Mouse (Mus musculus) neutrophil, adult 5-6 weeks (primary cell): ENCODE results near the gene Rapgef1. TPM values are rescaled to one million over a fixed set of nuclear protein-coding genes. Genes with fewer than 3 reads are reported as not detected.

Experiments used
- ATAC-seq: fragments of 151-379, 151-347 bp; 2 replicates; pipeline ENCODE4 v1.8.0; 2017; ENCODE audit warnings: mild to moderate bottlenecking, moderate TSS enrichment; ENCODE audit not compliant: insufficient number of reproducible peaks, poor library complexity, low FRiP score, severe bottlenecking; ENCODE audit errors: extremely low read depth
- total RNA-seq: library from RNA; stranded (forward); fragments of 200-1000 nt; gene quantifications from 2 replicates; pipeline ENCODE4 v1.2.3, GENCODE M21; 2017

The Rapgef1 gene
- total RNA-seq: 74.8 and 93.5 TPM in 2 replicates

DNA sequence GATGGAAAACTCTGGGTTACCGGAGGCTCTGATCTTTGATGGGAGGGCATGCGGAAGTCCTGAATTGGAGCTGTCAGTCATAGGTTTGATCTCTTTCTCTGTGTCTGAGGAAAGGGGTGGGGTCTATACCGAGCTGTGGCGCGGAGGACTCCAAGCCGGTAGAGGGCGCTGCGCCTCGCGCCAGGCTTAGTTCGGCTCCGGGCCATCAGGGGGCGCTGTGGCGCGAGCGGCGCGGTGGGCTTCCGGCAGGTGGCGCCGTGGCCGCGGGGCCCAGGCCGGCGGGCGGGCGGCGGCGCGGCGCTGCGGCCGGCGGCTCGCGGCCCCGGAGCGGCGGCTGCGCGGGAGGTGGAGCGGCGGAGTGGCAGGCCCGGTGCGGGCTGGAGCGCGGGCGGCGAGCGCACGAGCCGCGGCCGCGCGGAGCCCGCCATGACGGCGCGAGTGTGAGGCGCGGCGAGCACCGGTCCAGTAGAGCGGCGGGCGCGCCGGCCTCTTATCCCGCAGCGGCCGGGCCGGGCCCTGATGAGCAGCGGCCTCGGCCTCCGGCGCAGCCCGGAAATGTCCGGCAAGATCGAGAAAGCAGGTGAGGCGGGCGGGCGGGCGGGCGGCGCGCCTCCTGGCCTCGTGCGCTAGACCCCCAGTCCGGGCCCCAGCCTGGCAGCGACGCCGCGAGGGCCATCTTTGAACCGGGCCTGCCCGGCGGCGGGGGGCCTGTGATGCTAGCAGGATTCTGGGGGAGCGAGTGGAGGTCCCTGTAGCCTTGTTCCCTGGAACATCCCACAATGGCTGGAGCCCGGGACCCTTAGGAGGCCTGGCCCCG lies at the start of gene Rapgef1:
Gene Rapgef1, plus strand, starts transcription at position 237 of the 817 bp plus-strand sequence.
- peak; percentile 71 for ATAC-seq

DNA sequence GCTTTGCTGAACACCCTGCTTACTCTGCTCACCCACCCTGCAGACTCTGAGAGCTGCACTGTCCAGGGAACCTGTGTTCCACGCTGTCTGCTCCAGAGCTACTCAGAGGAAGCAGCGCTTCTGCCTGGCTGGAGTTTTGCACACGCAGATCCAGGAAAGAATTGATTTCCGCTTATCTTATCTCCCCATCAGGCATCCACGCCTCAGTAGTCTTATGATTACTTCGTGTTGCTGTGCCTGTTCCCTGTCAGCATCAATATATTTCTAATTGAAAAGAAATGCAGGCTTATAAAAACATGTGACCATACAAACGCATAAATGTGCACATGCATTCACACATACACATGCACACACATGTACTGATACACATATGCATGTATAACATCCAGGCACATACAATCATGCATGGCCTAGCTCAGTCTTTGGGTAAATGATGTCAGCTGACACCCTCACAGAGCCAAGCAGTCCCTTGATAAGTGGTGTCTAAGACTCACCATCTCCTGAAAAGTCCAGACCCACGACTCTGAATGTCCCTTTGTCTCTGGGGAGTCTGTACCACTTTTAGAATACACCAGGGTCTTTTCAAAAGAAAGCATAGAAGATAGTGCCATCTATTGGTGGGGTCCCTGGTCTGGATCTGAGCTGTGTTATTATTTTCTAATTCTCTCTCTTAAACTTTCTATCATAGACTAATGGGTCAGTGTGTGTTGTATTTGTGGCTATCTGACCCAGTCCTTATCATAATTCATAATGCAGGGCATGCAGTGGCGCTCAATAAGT lies 47.4 kb upstream of the Rapgef1 start:
- no peak for ATAC-seq

DNA sequence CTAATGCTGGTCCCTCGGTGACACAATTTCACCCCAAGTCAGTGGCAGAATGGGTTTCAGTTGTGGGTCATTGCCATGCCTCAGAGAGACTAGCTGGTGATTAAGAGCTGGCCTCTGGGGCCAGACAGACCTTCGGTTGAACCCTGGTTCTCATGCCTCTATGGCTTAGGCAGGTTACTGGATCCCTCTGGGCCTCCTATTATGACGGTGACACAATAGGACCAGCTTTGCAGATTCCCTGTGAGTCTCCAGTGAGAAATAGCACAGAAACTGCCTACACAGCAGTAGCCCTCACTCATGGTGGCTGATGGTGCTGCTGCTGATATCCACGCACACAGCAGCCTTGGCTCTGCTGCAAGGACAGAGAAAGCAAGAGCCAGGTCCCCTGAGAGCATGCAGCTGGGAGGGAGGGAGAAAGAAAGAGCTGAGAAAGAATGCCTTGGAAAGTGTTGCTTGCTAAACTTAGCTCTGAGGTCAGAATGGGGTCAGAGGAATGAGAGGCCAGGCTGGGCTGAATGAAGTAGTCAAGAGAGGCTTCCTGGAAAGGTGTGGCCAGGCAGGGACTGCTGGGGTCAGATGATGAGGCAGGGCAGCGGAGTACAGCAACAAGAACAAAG lies 46.6 kb upstream of the Rapgef1 start:
- ATAC-seq: no peak

DNA sequence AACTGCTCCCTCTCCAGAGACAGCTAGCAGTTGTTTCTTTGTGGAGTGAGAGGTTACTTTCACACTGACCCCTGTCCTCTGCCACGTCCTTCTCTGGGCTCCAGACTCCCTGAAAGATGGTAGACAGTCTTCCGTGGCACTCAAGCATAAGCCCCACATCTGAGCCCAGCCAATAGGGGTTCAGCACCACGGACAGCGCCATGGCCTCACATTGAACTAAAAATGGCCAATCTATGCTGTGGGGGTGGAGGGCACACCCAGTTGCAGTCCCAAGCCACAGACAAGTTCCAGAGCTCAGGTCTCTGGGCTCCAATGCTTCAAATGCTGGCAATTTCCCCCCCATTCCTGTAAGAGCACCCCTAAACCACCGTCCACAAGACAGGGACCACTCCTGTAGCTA lies 45.9 kb upstream of the Rapgef1 start:
- no peak for ATAC-seq

DNA sequence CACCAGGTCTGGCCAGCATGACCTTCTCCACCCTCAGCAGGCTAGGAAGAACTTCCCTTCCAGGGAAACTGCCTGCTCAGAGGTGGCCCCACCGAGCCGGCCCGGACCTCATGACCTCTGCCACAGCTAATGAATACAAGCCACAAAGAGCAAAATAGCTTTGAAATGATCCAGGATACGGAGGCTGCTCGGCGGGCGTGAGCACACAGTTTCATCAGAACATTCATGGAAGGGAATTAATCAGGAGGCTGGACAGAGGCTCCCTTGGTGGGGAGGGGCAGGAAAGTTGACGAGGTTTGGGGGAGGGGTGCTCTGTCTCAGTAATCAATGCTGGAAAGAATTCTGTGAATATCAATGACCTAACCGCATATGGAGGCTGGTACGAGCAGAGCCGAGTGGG lies 45.3 kb upstream of the Rapgef1 start:
- ATAC-seq: no peak

DNA sequence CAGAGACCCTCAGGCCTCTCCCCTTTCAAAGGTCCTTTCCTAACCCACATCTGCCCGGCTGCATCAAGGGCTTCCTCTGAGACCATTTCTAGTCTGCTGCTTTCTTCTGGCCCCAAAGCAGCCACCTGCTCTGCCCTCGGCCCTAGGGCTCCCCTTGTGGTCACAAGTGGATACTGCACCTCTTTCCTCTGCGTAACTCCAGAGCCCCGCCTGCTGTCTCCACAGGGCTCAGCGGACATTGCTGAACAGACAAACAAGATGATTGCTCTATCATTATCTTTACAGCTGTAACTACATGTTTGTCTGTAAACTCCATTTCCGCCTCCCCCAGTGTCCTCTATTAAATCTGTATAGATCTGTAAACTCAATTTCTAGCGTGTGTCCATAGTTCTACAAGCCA lies 37.1 kb upstream of the Rapgef1 start:
- peak; percentile 76 for ATAC-seq

DNA sequence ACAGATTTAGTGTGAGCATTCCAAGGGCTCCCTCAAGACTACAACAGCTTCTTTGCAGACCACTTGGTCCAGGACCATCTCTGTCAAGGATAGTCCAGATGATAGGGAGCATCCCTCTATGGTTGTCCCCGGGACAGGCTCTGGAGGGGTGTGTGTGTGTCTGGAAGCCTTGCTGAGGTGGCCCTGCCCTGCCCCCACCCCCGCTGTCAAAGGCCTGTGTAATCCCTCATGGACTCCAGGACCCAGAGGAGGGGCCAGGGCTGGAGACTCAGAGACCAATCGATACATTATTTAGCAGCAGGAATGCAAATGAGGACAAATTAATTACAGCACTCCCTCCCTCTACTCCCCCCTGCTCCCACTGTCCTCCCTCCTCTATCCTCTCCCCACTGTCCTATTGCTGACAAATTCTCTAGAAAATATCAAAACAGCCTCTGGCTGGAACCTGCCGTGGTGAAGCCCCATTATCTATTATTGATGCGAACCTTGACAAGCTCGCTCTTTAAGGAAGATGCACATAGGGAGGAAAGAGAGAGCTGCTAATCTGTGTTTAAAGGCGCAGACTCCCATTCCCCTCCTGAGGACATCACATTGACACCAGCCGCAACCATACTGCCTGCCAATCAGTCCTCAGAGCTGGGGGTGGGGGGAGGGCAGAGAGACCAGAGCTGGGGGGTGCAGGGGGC lies 33.4 kb upstream of the Rapgef1 start:
- no peak for ATAC-seq

DNA sequence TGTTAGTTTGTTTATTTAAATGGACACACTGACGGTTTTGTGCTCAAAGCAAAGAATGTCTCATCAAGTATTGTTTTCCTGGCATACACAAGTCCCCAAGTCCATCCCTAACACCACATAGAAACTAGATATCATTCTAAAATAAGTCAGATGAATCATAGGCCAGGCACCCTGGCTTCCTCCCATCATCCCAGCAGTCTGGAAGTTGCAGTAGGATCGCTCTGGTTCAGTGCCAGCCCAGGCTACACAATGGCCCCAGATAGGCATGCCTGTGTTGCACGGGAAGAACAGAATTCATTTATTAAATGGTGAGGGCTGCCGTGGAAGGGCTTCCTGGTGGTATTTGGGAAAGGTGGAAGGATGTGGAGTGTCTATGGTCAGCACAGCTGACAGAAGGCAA lies 31.5 kb upstream of the Rapgef1 start:
- no peak for ATAC-seq

DNA sequence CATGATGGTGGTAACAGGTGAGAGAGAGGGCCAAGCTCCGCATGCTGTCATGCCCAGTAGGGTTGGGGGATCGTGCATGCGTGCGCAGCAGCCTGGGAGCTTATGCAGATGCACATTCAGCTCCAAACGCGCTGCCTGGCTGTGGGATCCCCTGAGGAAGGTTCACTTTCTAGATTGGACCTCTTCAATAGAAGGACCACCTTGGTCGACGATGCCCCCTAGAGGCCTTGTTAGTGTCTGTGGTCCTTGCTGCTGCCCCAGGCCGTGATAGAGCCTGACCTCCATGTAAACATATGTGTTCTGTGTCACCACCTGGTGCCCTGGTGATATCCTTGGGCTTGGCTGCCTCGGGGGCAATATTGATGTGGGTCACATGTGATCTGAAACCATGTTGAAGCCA lies 30.3 kb upstream of the Rapgef1 start:
- no peak for ATAC-seq

DNA sequence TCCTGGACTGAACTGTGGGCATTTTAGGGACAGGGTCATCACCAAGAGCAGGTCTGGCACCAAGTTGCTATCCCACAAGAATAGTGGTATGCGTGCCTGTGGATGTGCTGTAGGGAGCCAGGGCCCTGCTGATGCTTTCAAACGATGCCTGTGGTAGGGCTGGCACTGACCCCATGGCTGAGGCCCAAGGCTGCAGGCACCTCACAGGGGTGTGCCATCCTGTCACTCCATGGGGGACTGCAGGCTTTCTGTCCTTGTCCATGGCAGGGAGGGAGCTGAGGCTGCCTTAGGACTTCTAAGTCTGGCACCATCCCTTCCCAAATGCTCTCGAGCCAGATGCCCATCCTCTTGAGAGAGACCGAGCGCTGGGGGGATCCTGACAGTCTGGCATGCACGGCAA lies 27.9 kb upstream of the Rapgef1 start:
- ATAC-seq: no peak

DNA sequence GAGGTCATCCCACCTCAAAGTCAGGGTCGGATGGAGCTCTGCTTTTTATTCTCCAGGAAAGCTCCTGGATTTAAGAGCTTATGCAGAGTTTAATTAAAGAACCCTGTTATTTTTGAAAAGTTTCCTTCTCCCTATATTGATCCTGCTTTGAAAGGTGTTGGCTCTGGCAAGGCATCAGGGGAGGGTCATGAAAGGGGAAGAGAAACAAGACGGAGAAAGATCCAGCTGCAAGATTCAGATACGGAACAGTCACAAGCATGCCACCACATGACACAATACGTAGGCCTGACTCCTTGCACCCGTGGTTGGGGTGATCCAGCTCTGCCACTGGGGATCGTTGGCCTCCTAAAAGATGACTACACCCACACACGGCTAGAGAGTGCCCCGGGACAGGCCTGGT lies 27.0 kb upstream of the Rapgef1 start:
- no peak for ATAC-seq

DNA sequence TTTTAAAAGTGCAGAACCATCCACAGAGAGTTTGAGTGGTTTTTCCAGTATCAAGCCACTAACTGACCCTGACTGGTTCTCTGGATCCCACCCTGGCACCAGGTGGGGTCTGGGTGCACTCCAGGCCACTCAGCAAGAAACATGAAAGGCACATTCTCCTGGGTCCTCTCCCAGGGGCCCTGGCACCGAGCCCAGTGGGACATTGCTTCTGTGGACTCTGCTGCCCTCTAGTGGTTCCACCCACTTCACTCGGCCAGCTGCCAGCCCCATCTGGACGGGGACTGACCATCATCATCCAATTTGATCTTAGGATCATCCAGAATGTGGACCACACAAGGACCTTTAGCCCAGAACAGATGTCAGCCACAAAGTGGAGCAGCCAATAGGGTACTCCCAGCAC lies 15.6 kb upstream of the Rapgef1 start:
- ATAC-seq: peak; percentile 40; the same call in 1 of the 2 replicates

DNA sequence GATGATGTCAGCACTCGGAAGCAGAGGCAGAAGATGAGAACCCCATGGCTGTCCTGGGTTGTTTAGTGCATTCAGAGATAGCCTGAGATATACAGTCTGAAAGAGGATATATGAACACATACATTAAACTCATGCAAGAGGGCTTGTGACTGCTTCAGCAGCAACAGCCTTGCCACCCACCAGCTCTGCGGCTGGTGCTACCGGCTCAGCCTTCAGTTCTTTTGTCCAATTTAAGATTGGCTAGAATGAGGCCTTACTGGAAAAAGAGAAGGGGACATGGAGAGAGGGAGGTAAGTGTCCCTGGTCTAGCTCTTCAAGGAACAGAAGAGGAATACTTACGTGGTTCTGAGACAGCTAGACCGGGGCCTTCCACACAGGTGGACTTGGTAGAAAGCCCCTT lies 13.9 kb upstream of the Rapgef1 start:
- ATAC-seq: no peak

DNA sequence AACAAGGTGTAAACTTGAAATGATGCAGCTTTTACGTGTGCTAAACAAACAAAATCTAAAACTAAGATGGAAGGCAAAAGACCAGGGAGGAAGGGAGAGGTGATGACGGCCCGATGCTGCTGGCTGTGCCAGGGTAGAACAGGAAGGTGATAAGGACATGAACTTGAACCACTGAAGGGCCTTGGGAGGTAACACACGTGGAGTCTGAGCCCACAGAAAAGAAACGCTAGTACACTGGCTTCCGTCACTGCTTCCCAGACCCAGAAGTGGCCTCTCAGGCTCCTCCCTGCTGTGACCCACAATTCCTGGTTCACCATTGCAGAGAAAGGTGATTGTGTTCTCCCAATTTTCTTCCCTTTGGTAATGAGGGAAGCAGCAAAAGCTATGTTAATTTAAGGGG lies 13.1 kb upstream of the Rapgef1 start:
- no peak for ATAC-seq

DNA sequence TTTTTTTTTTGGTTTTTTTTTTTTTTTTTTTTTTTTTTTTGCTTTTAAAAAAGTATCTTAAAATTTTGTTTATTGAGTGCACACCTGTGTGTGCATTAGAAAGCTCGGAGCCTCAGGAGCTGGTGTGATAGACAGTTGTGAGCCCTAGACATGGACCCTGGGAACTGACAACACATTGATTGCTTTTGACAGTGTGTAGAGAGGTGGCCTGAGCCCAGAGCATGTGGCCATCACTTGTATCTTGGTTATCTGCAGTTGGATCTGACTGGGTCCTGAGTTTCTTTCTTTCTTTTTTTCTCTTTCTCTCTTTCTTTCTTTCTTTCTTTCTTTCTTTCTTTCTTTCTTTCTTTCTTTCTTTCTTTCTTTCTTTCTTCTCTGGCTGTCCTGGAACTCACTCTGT lies 2.2 kb upstream of the Rapgef1 start:
- no peak for ATAC-seq

DNA sequence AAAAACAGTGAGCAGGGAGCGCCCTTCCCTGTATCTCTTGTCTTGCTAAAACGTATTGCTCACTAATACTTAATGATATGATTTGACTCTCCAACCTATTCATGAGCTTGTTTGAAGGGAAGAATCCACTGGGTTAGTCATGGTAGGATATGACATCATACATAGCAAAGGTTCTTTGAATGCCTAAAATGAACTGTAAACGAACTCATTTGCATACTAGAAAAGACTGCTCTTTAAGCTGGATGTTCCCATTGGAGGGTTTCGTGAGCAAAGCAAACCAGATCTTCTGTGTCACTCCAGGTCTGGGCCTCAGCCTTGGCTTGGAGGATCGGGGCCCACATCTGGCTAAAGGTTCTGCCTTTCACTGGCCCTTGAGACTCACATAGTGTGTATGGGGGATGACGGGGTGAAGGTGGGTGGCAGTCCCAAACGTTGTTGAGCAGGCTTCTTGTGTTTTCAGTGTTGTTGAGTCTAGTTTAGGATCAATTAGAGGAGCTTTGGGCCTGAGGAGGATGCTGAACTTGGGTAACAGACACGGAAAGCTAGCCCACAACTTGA lies 515 bp upstream of the Rapgef1 start:
- ATAC-seq: no peak

DNA sequence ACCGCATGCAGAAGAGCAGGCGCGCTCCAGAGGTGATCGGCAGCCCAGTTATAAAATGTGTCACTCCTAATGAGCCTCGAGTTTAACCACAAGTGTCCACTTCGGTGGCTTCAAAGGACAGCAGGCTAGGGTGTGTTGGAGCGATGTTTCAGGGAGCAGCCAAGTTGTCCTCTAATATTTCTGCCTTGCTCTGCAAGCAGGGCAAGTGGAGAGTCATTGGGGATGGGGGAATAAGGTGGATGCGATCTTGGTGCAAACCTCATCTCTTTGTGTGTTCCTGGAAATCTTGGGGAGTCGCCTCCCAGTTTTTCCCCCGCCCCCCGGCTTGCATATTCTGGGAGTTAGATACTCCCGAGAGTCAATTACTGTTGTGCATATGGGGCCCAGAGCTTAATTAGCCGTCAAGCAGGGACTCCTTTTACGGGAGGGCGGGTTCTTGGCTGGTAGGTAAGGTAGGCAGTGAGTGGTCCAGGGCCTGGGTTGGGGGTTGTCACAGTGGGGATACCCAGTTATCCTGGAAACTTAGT lies 844 bp downstream of the Rapgef1 start:
- ATAC-seq: no peak

DNA sequence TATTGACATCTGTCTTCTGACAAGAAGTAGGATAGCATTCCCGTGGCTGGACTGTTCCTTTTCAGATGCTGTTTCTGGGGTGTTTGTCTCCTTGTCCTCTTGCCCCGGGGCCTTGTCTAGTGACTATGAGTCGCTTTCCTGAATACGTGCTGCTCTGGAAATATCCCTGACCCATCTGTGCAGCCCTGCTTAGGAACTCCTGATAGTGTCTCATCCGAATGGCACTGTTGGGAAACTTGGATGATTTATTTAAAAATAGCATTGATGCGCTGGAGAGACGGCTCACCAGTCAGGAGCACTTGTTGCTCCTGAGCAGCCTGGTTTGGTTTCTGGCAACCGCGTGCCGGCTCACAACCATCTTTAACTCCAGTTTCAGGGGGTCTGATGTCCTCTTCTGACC lies 1.6 kb downstream of the Rapgef1 start:
- no peak for ATAC-seq

DNA sequence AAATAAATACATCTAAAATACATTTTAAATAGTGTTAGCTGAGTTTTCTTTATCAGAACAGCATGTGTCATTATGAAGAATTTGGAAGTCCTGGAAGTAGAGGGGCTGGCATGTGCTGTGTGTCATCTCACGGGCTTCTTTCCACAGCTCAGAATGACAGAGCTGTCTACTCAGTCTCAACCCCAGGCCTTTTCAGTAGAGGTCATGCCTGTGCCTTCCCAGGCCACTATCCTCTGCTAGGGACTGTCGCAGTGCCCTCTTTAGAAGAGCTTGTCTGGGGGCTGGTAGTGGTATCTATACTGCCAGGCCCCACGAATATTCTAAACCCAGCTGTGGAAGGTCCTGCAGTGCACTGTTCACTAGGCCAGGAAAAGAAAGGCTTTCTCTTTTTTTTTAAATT lies 2.1 kb downstream of the Rapgef1 start:
- no peak for ATAC-seq
